Mouse (Mus musculus): ENCODE results near the gene Syndig1. TPM values are rescaled to one million over a fixed set of nuclear protein-coding genes. Genes with fewer than 3 reads are reported as not detected.

The Syndig1 gene
- polyA plus RNA-seq, 1 experiment from 2014 or later, result 9.0 TPM

Other genes with a start within 250 kb of the Syndig1 start
- gene C530025M09Rik, start 2.0 kb downstream of the Syndig1 start, polyA plus RNA-seq (2014; fragmentation: Nextera tagmentation; extraction: Ambion mirVana), result not detected in 2 replicates